Mouse (Mus musculus) spleen, embryonic (tissue): ENCODE results near the gene Ap1s1.

Experiments
- CTCF ChIA-PET: fragments of 350-600 bp; sonication (Branson Sonifier 250); formaldehyde crosslinking; loops from one replicate; lab custom pipeline; 2022; lab: Charles Lee

Ap1s1 gene

DNA sequence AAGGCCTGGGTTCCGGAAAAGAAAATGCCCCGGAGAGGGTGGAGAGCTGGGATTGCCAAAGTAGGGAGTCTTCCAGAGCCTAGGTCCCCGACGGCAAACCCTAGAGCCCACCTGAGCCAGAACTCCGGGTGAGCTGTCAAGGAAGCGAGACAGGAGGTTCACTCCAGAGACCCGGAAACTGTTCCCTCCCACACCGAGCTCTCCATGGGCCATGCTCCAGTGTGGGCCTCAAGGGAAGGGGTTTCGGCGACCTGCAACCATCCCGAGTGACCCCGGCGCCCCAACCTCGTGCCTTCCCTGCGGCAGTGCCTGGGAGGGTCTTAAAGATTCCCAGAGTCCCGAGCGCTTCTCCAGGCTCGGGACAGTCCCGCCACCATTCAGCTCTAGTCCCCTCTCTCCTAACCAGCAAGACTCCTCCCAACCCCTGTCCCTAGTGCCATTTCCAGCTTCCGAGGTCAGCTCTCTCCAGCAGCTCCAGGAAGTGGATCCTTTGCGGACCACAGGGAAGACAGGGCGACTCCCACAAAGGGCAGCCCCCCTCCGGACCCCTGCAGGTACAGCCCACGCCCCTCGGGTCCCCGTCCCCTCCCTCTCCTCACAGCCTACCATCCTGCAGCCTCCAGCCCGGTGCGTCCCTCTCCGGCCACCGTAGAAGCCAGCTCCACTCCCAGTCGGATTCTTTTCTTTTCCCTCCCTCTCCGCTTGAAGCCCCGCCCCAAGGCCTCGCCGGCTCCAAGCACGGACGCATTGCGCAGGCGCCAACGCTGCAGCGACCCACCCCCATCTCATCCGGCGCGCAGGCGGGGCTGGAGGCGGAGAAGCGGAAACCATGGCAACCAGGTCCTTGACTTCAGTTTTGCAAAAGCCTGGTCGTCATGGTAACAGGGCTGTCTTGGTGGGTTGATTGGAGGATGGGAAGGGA is at the start of gene Ap1s1:
Gene Ap1s1 (minus strand): TSS at position 734 of the 922 bp plus-strand sequence.
- CTCF ChIA-PET = interaction anchor here (2.3 kb wide), 1 partner anchor 14 kb away, joined by 6 read pairs; no protein-coding TSS in a partner anchor

DNA sequence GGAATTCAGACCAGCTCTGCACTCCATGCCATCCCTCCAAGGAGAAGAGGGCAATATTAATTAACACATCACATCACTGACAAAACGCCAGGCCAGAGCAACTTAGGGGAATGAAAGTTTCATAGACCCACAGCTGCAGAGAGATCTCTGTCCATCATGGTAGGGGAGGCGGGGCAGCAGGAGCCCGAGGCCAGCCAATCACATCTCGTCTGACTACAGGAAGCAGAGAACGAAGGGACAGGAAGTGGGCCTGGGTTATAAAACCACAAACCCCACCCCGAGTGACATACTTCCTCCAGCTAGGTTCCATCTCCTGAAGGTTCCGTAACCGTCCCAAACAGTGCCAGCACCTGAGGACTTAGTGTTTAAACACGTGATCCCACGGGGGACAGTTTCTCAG is 49.2 kb upstream of the Ap1s1 start:
- CTCF ChIA-PET = no interaction called here

GRCm38 (mm10) chr5:137093720-137094119 is 47.8 kb upstream of the Ap1s1 start:
- CTCF ChIA-PET = interaction anchor here (0.7 kb wide), 1 partner anchor 1162 kb away, joined by 3 read pairs; no protein-coding TSS in a partner anchor

DNA sequence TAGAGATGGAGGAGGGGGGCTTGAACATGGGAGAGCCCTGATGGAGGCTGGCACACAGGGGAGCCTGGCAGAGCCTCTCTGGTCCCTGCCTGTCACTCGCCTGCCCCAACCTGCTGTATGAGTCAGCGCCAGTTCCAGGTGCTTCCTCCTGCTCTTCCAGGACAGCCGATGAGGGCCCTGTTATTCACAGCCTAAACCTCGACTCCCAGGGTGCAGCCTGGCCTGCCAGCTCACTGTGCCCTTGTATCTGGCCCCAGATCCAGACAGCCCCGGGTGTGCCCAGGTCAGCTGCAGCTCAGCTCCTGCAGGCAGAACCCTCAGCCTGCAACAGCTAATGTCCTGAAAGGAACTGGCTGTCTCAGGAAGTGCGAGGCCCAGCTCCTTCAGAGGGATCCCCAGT is 45.6 kb upstream of the Ap1s1 start:
- CTCF ChIA-PET = no interaction called here

- CTCF ChIA-PET = no interaction called here
Measured at GRCm38 (mm10) chr5:137090870-137091269, 44.9 kb upstream of the Ap1s1 start.

GRCm38 (mm10) chr5:137087410-137087809 is 41.5 kb upstream of the Ap1s1 start:
- CTCF ChIA-PET = no interaction called here

DNA sequence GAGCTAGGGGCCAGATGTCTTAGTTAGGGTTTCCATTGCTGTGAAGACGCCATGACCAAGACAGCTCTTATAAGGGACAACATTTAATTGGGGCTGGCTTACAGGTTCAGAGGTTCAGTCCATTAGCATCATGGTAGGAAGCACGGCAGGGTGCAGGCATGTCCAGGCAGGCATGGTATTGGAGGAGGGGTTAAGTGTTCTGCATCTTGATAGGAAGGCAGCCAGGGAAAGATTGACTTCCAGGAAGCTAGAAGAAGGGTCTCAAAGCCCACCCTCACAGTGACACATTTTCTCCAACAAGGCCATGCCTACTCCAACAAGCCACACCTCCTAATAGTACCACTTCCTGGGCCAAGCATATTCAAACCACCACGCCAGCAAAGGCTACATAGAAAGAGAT is 39.8 kb upstream of the Ap1s1 start:
- CTCF ChIA-PET = no interaction called here

GRCm38 (mm10) chr5:137085021-137085420 is 39.1 kb upstream of the Ap1s1 start:
- CTCF ChIA-PET = interaction anchor here (0.6 kb wide), 1 partner anchor 1017 kb away, joined by 3 read pairs; no protein-coding TSS in a partner anchor

DNA sequence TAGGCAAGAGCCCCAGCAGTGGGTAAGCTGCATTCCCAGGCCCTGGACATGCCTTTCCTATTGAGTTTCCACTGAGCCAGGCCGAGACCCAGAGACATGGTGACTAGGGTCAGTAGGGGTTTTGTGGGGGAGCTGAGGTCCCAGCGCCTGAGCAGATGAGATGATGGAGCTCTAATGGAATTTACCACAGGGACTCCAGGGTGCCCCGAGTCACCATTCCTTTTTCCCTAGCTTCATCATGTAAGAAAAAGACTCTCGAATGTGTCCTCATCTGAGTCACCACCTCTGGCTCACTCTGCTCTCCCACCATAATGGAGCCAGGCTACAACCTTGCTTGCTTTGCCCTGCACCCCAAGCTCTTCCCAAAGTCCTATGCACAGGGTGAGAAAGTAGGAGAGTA is 37.1 kb upstream of the Ap1s1 start:
- CTCF ChIA-PET = interaction anchor here (0.7 kb wide), 1 partner anchor 20 kb away, joined by 4 read pairs; no protein-coding TSS in a partner anchor

DNA sequence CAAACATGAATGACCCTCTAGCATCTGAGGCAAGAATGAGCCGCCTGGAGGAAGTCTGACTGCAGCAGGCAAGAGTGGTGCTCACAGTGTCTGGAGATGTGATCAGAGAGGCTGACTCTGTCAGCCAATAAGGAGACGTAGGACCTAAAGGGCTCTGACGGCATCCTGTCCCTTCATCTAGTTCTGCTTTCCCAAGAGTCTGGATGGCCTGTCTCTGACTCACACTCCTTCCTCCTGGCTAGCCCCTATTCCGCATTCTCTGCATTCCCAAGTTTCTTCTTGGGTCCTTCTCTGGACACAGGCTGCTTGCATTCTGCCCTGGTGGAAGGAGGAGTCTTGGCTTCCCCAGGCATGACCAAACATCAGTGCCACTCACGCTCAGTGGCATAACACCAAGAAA is 33.9 kb upstream of the Ap1s1 start:
- CTCF ChIA-PET = no interaction called here

- CTCF ChIA-PET = no interaction called here
Measured at GRCm38 (mm10) chr5:137078616-137079015, 32.7 kb upstream of the Ap1s1 start.

DNA sequence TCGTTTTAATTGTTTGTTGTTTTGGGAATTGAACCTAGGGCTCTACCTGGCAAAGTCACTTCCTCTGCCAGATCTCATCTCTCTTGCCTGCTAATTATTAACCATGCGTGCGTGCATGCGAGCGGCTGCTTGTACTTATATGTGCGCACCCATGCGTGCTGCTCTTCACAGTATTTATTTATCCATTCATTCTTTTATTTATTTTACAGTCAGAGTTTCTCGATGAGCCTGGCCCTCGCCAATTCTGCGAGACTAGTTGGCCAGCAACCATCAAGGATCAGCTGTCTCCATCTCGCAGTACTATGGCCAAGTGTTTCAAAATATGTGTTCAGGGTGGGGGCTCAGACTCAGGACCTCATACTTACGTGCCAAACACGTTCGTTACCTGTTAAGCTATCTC is 32.1 kb upstream of the Ap1s1 start:
- CTCF ChIA-PET = no interaction called here

DNA sequence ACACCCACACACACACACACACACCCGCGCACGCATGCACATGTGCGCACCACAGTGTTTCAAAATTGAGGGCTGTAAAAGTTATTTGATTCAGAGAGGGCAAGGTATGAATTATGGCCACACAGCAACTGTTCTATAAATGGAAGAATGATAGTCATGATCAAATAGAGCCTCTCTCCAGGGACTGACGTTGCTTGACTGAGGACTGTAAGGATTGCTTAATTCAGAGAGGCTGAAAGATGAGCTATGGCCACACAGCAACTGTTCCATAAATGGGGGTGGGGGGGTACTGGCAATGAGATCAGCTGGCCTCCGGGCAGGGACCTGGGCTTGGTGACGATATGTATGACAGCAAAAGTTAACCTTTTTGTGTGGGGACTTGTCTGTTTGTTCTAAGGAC is 31.3 kb upstream of the Ap1s1 start:
- CTCF ChIA-PET = no interaction called here

DNA sequence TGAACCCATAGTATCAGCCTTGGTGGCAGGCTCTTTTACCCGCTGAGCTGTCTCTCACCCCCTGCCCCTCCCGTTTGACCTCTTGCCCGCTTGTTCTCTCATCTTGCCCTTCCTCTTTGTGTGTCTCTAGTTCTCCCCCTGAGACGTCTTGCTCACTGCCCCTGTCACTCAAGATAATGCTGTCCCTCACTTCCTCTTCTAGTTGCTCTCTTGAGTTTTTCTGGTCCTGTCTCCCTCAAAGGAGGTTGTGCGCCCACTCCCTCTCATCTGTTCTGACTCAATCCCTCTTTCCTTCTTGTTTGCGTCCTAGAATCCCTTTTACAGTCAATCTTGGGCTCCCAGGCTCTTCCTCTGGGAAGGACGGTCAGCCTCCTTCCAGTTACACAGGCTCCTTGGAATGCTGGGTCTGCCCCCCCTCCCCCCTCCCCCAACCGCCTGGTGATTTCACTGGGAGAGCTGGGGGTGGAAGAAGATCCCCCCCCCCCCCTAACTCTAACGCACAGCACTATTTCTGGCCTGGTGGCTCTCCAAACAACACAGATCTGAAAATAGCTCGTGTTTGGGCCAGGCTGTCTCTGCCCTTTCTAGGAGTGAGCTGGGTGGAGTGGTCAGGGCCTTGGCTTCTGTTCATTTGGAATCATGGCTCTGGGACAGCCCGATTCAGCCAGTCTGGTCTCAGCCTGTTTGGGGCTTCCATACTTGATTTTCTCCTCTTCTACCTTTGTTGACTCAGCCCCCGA is 30.4 kb upstream of the Ap1s1 start:
- CTCF ChIA-PET = interaction anchor here (0.6 kb wide), 1 partner anchor 35 kb away, joined by 7 read pairs; no protein-coding TSS in a partner anchor

- CTCF ChIA-PET = no interaction called here
Measured at GRCm38 (mm10) chr5:137075726-137076125, 29.8 kb upstream of the Ap1s1 start.

DNA sequence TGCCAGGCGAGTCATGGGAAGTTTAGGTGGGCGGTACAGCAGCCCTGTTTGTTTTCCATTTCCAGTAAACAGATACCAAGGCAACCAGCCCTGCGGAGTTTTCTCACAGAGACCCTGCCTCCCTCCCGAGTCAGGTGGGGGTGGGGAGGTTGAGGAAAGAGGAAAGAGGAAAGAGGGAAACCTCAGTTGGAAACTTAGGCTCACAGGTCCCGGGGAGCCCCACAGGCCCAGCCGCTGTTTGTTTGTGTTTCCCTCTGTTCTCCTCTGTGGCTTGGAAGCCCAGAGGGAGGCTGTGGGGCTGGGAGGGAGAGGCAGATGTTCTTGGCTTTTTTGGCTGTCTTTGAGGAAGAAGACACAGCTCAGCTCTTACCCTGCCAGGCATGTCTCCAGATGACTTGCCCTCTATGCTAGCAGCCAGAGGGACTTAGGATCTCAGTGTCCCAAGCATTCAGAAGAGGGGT is 28.3 kb upstream of the Ap1s1 start:
- CTCF ChIA-PET = no interaction called here

- CTCF ChIA-PET = no interaction called here
Measured at GRCm38 (mm10) chr5:137073141-137073540, 27.2 kb upstream of the Ap1s1 start.

GRCm38 (mm10) chr5:137072079-137072960 is 26.4 kb upstream of the Ap1s1 start, which contains the start of gene Serpine1:
TSS of gene Serpine1 (minus strand) at chr5:137072268.
- CTCF ChIA-PET = no interaction called here

DNA sequence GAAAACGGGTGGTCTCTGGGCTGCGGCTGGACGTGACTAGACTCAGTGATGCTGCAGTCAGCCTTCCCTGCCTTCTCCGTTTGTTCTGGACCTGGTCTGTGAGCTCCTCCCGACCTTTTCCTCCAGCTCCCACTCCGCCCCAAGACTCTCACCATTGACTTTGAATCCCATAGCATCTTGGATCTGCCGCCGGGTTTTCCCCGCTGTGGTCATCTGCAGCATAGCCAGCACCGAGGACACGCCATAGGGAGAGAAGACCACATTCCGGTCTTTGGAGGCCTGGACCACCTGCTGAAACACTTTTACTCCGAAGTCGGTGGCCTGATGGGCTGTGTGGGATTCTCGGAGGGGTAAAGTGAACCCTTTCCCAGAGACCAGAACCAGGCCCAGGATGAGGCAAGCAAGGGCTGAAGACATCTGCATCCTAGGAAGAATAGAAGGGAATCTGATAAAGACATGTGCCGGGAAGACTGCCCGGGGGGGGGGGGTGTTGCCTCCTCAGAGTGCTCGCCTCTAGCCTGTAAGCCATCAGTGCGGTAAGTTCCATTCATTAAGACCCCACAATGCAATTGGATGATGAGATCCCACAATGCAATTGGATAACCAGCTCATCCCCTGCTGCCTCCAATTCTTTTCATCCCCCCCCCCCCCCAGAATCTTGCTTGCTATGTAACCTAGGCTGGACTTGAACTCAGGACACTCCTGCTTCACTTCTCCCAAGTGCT is 25.1 kb upstream of the Ap1s1 start:
- CTCF ChIA-PET = no interaction called here

DNA sequence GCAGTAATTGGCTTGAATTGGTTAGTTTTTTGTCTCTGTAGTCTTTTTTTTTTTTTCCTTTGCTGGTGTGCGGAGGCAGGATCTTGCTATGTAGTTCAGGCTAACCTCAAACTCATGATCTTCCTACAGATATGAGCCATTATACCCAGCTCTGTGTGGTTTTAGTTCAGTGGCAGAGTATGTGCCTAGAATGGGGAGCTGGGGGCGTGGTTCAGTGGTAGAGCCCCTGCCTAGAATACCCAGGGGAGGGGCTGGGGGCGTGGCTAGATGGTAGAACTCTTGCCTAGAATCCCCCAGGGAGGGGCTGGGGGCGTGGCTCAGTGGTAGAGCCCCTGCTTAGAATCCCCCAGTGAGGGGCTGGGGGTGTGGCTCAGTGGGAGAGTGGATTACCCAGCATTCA is 22.8 kb upstream of the Ap1s1 start:
- CTCF ChIA-PET = no interaction called here

DNA sequence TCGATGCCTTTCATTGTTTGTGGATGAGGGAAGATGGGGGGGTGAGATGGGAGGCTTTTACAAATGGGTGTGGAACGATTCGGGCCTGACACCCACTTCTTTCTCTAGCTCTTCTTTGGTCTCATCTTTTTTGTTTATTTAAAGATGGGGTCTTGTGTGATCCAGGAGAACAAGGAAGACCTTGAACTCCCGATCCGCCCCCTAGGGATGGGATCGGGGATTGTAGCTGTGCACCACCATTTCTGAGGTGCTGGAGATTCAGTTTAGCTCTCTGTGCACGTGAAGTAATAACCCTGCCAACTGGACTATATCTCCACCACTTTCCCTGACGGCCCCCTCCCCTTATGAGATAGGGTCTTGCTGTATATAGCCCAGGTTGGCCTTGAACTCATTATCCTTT is 20.0 kb upstream of the Ap1s1 start:
- CTCF ChIA-PET = no interaction called here
